Mouse (Mus musculus) intestine, embryonic 14.5 days (tissue): ENCODE results near the gene Igf1. TPM values are rescaled to one million over a fixed set of nuclear protein-coding genes. Genes with fewer than 3 reads are reported as not detected.

Experiments
- ATAC-seq: fragments of 200-750 bp; cut with Nextera tagmentation; replicated peaks from 2 replicates; pipeline ENCODE4 v1.8.0; 2017; ENCODE audit warnings: low read depth, moderate number of reproducible peaks, moderate TSS enrichment, moderate library complexity; ENCODE audit not compliant: low FRiP score, low TSS enrichment
- DNase-seq: peaks from one replicate; pipeline ENCODE4 v3.0.0-alpha.2; 2018; ENCODE audit warnings: low spot score
- H3K27ac ChIP-seq: fragments of 300-500 bp; sonication (generic); 2 replicates; pipeline ENCODE4 v1.5.1; 2014; ENCODE audit warnings: low read depth, mild to moderate bottlenecking, control low read depth
- H3K27me3 ChIP-seq: fragments of 300-500 bp; sonication (generic); replicated peaks from 2 replicates; pipeline ENCODE4 v1.6.1; 2014; ENCODE audit warnings: low read length, control low read depth; ENCODE audit not compliant: control insufficient read depth, insufficient read depth
- H3K36me3 ChIP-seq: fragments of 300-500 bp; sonication (generic); 2 replicates; pipeline ENCODE4 v1.6.1; 2014; ENCODE audit warnings: low read length, control low read depth; ENCODE audit not compliant: control insufficient read depth, insufficient read depth
- H3K4me1 ChIP-seq: fragments of 300-500 bp; sonication (generic); replicated peaks from 2 replicates; pipeline ENCODE4 v1.6.1; 2014; ENCODE audit warnings: low read length, control low read depth, mixed read lengths; ENCODE audit not compliant: control insufficient read depth, insufficient read depth
- H3K4me2 ChIP-seq: fragments of 300-500 bp; sonication (generic); 2 replicates; pipeline ENCODE4 v1.6.1; 2014; ENCODE audit warnings: low read length
- H3K4me3 ChIP-seq: fragments of 300-500 bp; sonication (generic); 2 replicates; pipeline ENCODE4 v1.5.1; 2014; ENCODE audit warnings: low read depth, low read length, control low read depth, mixed read lengths
- H3K9ac ChIP-seq: fragments of 300-500 bp; sonication (generic); 2 replicates; pipeline ENCODE4 v1.6.1; 2014; ENCODE audit warnings: mild to moderate bottlenecking, low read length
- H3K9me3 ChIP-seq: fragments of 300-500 bp; sonication (generic); 2 replicates; pipeline ENCODE4 v1.6.1; 2016; ENCODE audit warnings: low read length, control low read depth; ENCODE audit not compliant: control insufficient read depth
- WGBS: fragments of 180-500 bp; shearing (Covaris S2); extraction: QIAGEN DNeasy Blood & Tissue Kit; methylation state at CpG from one replicate; pipeline ENCODE4 v1.1.7; 2014; 5-methylcytosine and 5-hydroxymethylcytosine counted together
- polyA plus RNA-seq: library from polyadenylated mRNA; unstranded; fragments of >200 nt; fragmentation: Nextera tagmentation; extraction: Ambion mirVana; gene quantifications from 2 replicates; pipeline ENCODE4 v1.2.1, GENCODE M21; 2014

Gene Igf1
- polyA plus RNA-seq = 39.3 and 49.9 TPM in 2 replicates

- no peak within 1 kb of the TSS for H3K9ac ChIP-seq
- H3K4me3 ChIP-seq = peak within 1 kb of the TSS; percentile 50
- DNase-seq (no peak), ATAC-seq (0 out of 2 replicates have a peak, but pooled peaks have one; percentile 38)
- peaks cover 24% of the 10 kb centered on the region for H3K4me1 ChIP-seq
- H3K4me2 ChIP-seq = peak within 1 kb of the TSS; percentile 69
- 25% methylated on average over 5 of the region's 5 CpGs for WGBS
- no peaks in the 10 kb centered on the region for H3K27me3 ChIP-seq
- peak within 1 kb of the TSS; percentile 84; the same call in 1 of the 2 replicates for H3K27ac ChIP-seq
- H3K9me3 ChIP-seq = peaks cover 6% of the 10 kb centered on the region; the same call in 1 of the 2 replicates
- H3K36me3 ChIP-seq = no peaks in the 10 kb centered on the region
Measured at GRCm38 (mm10) chr10:87858013-87858806, at the start of gene Igf1. Gene Igf1, plus strand, starts transcription at chr10:87858265.

DNA sequence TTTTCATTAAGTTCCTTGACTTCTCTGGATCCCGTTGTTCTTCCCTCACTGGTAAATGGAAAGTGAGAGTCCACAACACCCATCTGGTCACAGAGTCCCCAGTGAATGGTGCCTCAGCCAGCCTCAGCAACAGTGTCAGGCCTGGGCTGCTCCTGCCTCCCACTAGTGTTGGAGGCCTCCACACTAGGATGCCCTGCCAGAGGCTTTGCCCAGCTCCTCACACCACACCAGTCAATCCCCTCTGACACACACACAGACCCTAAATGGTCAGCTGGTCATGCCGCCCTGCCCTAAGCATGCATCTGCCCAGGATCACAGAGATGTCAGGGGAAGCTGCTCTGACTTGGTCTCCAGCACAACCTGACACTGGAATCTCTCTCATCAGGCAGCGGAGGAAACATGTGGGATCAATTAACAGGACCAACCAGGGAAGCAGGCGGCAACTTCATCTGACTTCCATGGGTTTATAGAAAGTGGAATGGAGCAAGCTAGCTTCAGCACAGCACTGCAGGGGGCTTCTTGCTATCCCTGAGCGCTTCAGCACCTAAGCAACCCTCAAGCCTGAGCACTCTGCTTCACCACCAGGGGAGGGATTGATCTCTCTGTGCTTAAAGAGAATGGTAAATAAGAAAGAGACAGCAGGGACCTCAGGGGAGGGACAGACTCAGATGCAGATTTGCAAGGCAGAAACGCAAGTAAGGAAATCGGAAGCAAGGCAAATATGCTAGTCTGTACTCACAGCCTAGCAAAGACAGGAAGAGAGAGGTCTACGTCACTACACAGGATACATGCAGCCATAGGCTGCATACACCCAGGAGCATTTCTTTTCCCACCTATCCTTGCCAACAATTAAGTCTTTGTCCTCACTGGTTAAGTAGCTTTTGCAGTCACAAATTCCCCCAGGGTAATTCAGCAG, 45.6 kb upstream of the Igf1 start:
- Histone ChIP-seq H3K4me1 (0 out of 2 replicates have a peak, but pooled peaks cover 7% of the 10 kb centered on the region), H3K4me3 (no peak overlapping the region), H3K27ac (no peak overlapping the region), H3K36me3 (no peaks in the 10 kb centered on the region), H3K4me2 (0 out of 2 replicates have a peak overlapping the region, but pooled peaks have one; percentile 6), H3K9me3 (no peaks in the 10 kb centered on the region), H3K9ac (no peak overlapping the region), H3K27me3 (no peaks in the 10 kb centered on the region)
- no peak for ATAC-seq
- no peak for DNase-seq
- WGBS = 21% methylated on average over 8 of the region's 8 CpGs

GRCm38 (mm10) chr10:87813073-87813590, 44.9 kb upstream of the Igf1 start:
- H3K4me2 ChIP-seq = no peak overlapping the region
- H3K27ac ChIP-seq = no peak overlapping the region
- H3K36me3 ChIP-seq = no peaks in the 10 kb centered on the region
- no peaks in the 10 kb centered on the region for H3K27me3 ChIP-seq
- ATAC-seq (no peak), DNase-seq (no peak)
- H3K9ac ChIP-seq = no peak overlapping the region
- H3K4me3 ChIP-seq = no peak overlapping the region
- 9% methylated on average over 3 of the region's 3 CpGs for WGBS
- no peaks in the 10 kb centered on the region for H3K9me3 ChIP-seq
- 0 out of 2 replicates have a peak, but pooled peaks cover 7% of the 10 kb centered on the region for H3K4me1 ChIP-seq

DNA sequence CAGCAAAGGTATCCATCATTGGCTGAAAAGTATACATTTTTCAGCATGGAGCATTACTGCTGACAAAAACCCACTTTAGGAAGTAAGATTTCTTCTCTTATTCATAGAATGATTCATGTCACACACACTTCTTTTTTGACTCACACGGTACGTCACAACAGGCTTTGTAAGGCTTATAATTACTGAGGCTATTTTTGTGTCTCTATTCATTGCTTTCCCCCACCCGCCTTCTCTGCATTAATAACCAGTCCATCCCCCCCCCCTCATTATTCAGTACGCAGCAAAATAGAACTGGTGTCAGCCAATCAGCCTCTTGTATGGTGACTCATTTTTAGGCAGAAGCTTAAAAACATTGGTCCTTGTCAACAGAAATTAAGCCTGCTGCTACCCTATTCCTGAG, 41.2 kb upstream of the Igf1 start:
- Histone ChIP-seq H3K4me2 (no peak overlapping the region), H3K4me3 (no peak overlapping the region), H3K4me1 (0 out of 2 replicates have a peak, but pooled peaks cover 7% of the 10 kb centered on the region), H3K9ac (no peak overlapping the region), H3K27me3 (no peaks in the 10 kb centered on the region), H3K36me3 (no peaks in the 10 kb centered on the region), H3K9me3 (no peaks in the 10 kb centered on the region), H3K27ac (no peak overlapping the region)
- no peak for DNase-seq
- WGBS = 78% methylated on average over 4 of the region's 4 CpGs
- no peak for ATAC-seq

- Histone ChIP-seq H3K9me3 (no peaks in the 10 kb centered on the region), H3K9ac (no peak overlapping the region), H3K4me1 (0 out of 2 replicates have a peak, but pooled peaks cover 6% of the 10 kb centered on the region), H3K4me3 (no peak overlapping the region), H3K27ac (no peak overlapping the region), H3K36me3 (no peaks in the 10 kb centered on the region), H3K4me2 (no peak overlapping the region), H3K27me3 (no peaks in the 10 kb centered on the region)
- 70% methylated on average over 7 of the region's 7 CpGs for WGBS
- DNase-seq (no peak), ATAC-seq (no peak)
Measured at GRCm38 (mm10) chr10:87817786-87818185, 40.3 kb upstream of the Igf1 start.

DNA sequence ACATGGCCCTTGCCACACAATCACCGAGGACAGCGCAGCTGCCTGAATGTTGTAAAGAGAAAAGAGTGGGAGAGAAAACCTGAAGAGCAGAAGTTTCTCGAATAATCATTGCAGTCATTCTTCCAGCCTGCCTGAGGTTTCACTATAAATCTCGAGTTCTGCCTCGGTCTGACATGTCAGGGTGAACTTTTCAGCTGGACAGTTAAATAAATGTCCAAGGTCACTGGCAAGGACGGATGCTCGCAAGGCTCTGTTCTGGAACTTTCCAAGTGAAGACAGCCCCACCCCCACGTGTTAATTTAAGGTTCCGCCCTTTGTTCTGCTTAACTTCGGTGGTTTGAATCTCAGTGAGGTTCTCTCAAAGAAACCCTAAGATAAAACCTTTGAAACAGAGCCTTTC, 36.2 kb upstream of the Igf1 start:
- no peak for DNase-seq
- H3K9ac ChIP-seq = no peak overlapping the region
- no peaks in the 10 kb centered on the region for H3K36me3 ChIP-seq
- no peaks in the 10 kb centered on the region for H3K27me3 ChIP-seq
- H3K4me2 ChIP-seq = no peak overlapping the region
- H3K4me3 ChIP-seq = no peak overlapping the region
- H3K27ac ChIP-seq = no peak overlapping the region
- ATAC-seq = no peak
- H3K4me1 ChIP-seq = no peaks in the 10 kb centered on the region
- H3K9me3 ChIP-seq = no peaks in the 10 kb centered on the region
- WGBS = 69% methylated on average over 10 of the region's 10 CpGs

DNA sequence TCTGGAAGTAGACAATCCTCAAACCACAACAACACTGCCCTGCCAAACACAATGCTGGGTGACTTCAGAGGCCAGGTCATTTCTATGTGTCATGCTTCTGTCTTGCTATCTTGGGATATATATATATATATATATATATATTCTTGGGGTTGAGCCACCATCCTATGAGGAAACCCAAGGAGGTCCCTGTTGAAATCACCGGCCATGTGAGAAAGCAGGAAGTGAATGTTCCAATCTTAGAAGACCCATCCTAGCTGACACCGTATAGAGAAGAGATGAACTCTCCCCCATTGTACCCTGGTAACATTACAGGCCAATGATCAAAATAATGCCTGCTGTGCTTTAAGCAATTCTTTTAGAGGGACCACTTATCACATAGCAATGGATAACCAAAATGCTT, 28.1 kb upstream of the Igf1 start:
- H3K9ac ChIP-seq = no peak overlapping the region
- no peak overlapping the region for H3K4me2 ChIP-seq
- H3K4me1 ChIP-seq = no peaks in the 10 kb centered on the region
- no peak for DNase-seq
- H3K4me3 ChIP-seq = no peak overlapping the region
- H3K27ac ChIP-seq = no peak overlapping the region
- no peaks in the 10 kb centered on the region for H3K9me3 ChIP-seq
- no peaks in the 10 kb centered on the region for H3K36me3 ChIP-seq
- no peak for ATAC-seq
- no peaks in the 10 kb centered on the region for H3K27me3 ChIP-seq
- WGBS = 90% methylated on average over 2 of the region's 2 CpGs

DNA sequence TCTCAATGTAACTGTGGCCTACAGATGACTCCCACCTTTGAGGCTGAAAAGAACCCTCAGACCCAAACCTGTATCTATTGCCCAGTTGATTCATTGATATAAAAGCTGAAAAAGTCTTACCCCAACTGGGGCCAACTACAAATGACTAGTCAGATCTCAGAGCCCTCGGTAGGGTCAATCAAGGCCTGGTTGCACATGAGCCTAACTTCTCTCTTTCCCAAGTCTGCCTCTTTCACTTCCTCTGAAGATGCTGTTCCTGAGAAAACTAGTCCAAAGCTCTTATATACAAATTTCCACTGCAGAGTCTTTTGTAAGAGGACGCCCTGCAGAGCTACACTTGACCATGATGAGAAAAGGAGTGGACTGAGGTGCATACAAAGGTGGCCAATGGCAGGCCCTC, 27.4 kb upstream of the Igf1 start:
- H3K4me1 ChIP-seq = no peaks in the 10 kb centered on the region
- no peaks in the 10 kb centered on the region for H3K27me3 ChIP-seq
- no peaks in the 10 kb centered on the region for H3K9me3 ChIP-seq
- DNase-seq (no peak), ATAC-seq (no peak)
- H3K4me2 ChIP-seq = no peak overlapping the region
- H3K36me3 ChIP-seq = no peaks in the 10 kb centered on the region
- H3K4me3 ChIP-seq = no peak overlapping the region
- no peak overlapping the region for H3K9ac ChIP-seq
- 90% methylated on average over 2 of the region's 2 CpGs for WGBS
- no peak overlapping the region for H3K27ac ChIP-seq
